In the genomic region with DNA sequence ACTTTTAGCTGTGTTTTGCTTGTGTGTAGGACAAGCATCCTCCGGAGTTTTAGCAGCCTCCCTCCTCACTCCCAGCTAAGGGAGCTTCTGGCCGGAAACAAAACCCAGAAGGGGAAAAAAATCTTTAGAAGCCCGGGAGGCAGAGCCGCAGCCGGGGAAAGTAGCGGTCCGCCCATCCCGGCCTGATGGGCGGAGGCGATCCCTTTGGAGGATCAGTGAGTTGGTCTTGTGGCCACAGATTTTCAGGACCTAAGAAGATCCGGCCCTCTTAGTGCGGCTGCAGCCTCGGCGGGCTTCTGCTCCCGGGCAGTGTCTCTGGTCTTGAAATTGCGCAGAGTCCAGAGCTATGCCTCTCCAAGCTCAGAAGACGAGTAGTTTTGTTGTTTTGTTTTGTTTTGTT, we compare ENCODE assay signal across 10 mouse cellular contexts. TPM values are rescaled to one million over a fixed set of nuclear protein-coding genes. Genes with fewer than 3 reads are reported as not detected.
DNase-seq lines count a peak whose midpoint lies in the region; ATAC-seq and TF ChIP-seq lines count a peak whose summit lies in the region.
"Had no signal": no experiment of that assay in that cellular context is flagged by ENCODE, and none has a peak within 500 bp of the region (broad histone marks: within the 10 kb centered on the region; RNA-seq: fewer than 3 reads in every experiment).

No protein-coding gene starts in this region.

- no peak overlapping the region for H3K9ac ChIP-seq in intestine, embryonic 14.5 days (ENCODE audit: low read length)
- H3K9ac ChIP-seq in intestine, postnatal 0 days (ENCODE audit: low read depth, low read length), result no peak overlapping the region
- peak overlapping the region; percentile 44; the same call in 1 of the 2 replicates for H3K9ac ChIP-seq in forebrain, embryonic 12.5 days
- peak overlapping the region; percentile 78 for H3K9ac ChIP-seq in midbrain, embryonic 11.5 days (ENCODE audit: low read length)

- H3K27me3 ChIP-seq in intestine, embryonic 14.5 days (replicated peaks; ENCODE audit: control insufficient read depth, insufficient read depth, low read length), result peaks cover 100% of the 10 kb centered on the region
- H3K27me3 ChIP-seq in intestine, postnatal 0 days (replicated peaks; ENCODE audit: control insufficient read depth, insufficient read depth, low read length), result peaks cover 98% of the 10 kb centered on the region
- peaks cover 93% of the 10 kb centered on the region for H3K27me3 ChIP-seq in forebrain, embryonic 12.5 days
- H3K27me3 ChIP-seq in midbrain, embryonic 11.5 days (ENCODE audit: control insufficient read depth, insufficient read depth, low read length), result peaks cover 17% of the 10 kb centered on the region

- no peak overlapping the region for H3K4me3 ChIP-seq in intestine, embryonic 14.5 days (ENCODE audit: low read depth, low read length)
- H3K4me3 ChIP-seq in intestine, postnatal 0 days (ENCODE audit: low read depth, low read length), result no peak overlapping the region
- H3K4me3 ChIP-seq in forebrain, embryonic 12.5 days (replicated peaks), result peak overlapping the region; percentile 36
- peak overlapping the region; percentile 56 for H3K4me3 ChIP-seq in midbrain, embryonic 11.5 days (ENCODE audit: low read depth, low read length)

- TF ChIP-seq CTCF in intestine, postnatal 0 days (IDR thresholded peaks at IDR 0.05; ENCODE audit: low read depth), result no peak

- no peak overlapping the region for H3K27ac ChIP-seq in intestine, embryonic 14.5 days (ENCODE audit: low read depth)
- H3K27ac ChIP-seq in intestine, postnatal 0 days (ENCODE audit: low read depth, low read length), result no peak overlapping the region
- H3K27ac ChIP-seq in forebrain, embryonic 12.5 days, result no peak overlapping the region
- H3K27ac ChIP-seq in midbrain, embryonic 11.5 days (ENCODE audit: low read depth, low read length), result no peak overlapping the region

- peak; percentile 68 for DNase-seq in intestine, embryonic 14.5 days (ENCODE audit: low spot score)
- DNase-seq in ZHBTc4 (ENCODE audit: low read depth, low spot score), result peak; percentile 85
- peak; percentile 97 for DNase-seq in midbrain, embryonic 11.5 days (ENCODE audit: low spot score, missing footprints)
- DNase-seq in spleen, postnatal 36 days (ENCODE audit: low spot score in 2 of 2), result no peak
- DNase-seq in left cerebral cortex, adult 18-20 months (ENCODE audit: low spot score in 2 of 2), result no peak

- no peaks in the 10 kb centered on the region for H3K4me1 ChIP-seq in intestine, embryonic 14.5 days (replicated peaks; ENCODE audit: control insufficient read depth, insufficient read depth, low read length)
- H3K4me1 ChIP-seq in intestine, postnatal 0 days (replicated peaks; ENCODE audit: control insufficient read depth, insufficient read depth, low read length), result no peaks in the 10 kb centered on the region
- peaks cover 72% of the 10 kb centered on the region for H3K4me1 ChIP-seq in forebrain, embryonic 12.5 days
- peaks cover 62% of the 10 kb centered on the region for H3K4me1 ChIP-seq in midbrain, embryonic 11.5 days (ENCODE audit: control insufficient read depth, insufficient read depth, low read length)

- no peak for ATAC-seq in intestine, embryonic 14.5 days (replicated peaks; ENCODE audit: low FRiP score, low TSS enrichment, low read depth)
- no peak for ATAC-seq in intestine, postnatal 0 days
- no peak for ATAC-seq in forebrain, embryonic 12.5 days (ENCODE audit: low FRiP score)
- ATAC-seq in midbrain, embryonic 11.5 days (ENCODE audit: low FRiP score), result no peak
- ATAC-seq in erythroblast, adult 5-6 weeks (replicated peaks; ENCODE audit: low FRiP score, poor library complexity, severe bottlenecking), result no peak

- no peaks in the 10 kb centered on the region for H3K36me3 ChIP-seq in intestine, embryonic 14.5 days (ENCODE audit: control insufficient read depth, insufficient read depth, low read length)
- no peaks in the 10 kb centered on the region for H3K36me3 ChIP-seq in intestine, postnatal 0 days (ENCODE audit: control insufficient read depth, insufficient read depth)
- H3K36me3 ChIP-seq in forebrain, embryonic 12.5 days (replicated peaks), result no peaks in the 10 kb centered on the region
- H3K36me3 ChIP-seq in midbrain, embryonic 11.5 days (ENCODE audit: control insufficient read depth, insufficient read depth, low read length), result no peaks in the 10 kb centered on the region

- no peaks in the 10 kb centered on the region for H3K9me3 ChIP-seq in intestine, embryonic 14.5 days (ENCODE audit: control insufficient read depth, low read length)
- no peaks in the 10 kb centered on the region for H3K9me3 ChIP-seq in intestine, postnatal 0 days (ENCODE audit: control insufficient read depth)
- no peaks in the 10 kb centered on the region for H3K9me3 ChIP-seq in forebrain, embryonic 12.5 days
- H3K9me3 ChIP-seq in midbrain, embryonic 11.5 days (ENCODE audit: control insufficient read depth, low read length), result no peaks in the 10 kb centered on the region

- no peak overlapping the region for H3K4me2 ChIP-seq in intestine, embryonic 14.5 days (ENCODE audit: low read length)
- H3K4me2 ChIP-seq in intestine, postnatal 0 days (replicated peaks; ENCODE audit: low read depth), result no peak overlapping the region
- H3K4me2 ChIP-seq in forebrain, embryonic 12.5 days, result peak overlapping the region; percentile 51
- peak overlapping the region; percentile 88 for H3K4me2 ChIP-seq in midbrain, embryonic 11.5 days

- WGBS in intestine, embryonic 14.5 days, result under 1% methylated on average over 17 of the region's 17 CpGs
- under 1% methylated on average over 17 of the region's 17 CpGs for WGBS in intestine, postnatal 0 days
- under 1% methylated on average over 17 of the region's 17 CpGs for WGBS in forebrain, embryonic 12.5 days
- under 1% methylated on average over 17 of the region's 17 CpGs for WGBS in midbrain, embryonic 11.5 days

RNA-seq across cellular contexts. Expression of a gene that starts 2.2 kb away (rescaled TPM):
- not detected in 2 replicates for polyA plus RNA-seq in intestine, embryonic 14.5 days (2014; fragmentation: Nextera tagmentation; extraction: Ambion mirVana)
- not detected in 2 replicates for polyA plus RNA-seq in intestine, postnatal 0 days (2015; fragmentation: Nextera tagmentation; extraction: Ambion mirVana)
- polyA plus RNA-seq in forebrain, embryonic 12.5 days (2016; fragmentation: Nextera tagmentation; extraction: Ambion mirVana), result 2.8 and 3.6 TPM in 2 replicates
- 6.1 and 6.5 TPM in 2 replicates for polyA plus RNA-seq in midbrain, embryonic 11.5 days (2014; fragmentation: Nextera tagmentation; extraction: Ambion mirVana)
- not detected in 2 replicates for total RNA-seq in erythroblast, adult 5-6 weeks (2015; ENCODE audit: low replicate concordance)
- not detected in 2 replicates for total RNA-seq in erythroblast, adult 5-6 weeks (2017; ENCODE audit: low replicate concordance)
- under 1 TPM in 1 of 2 experiments, not detected in 1; 0.12 TPM for total RNA-seq in left cerebral cortex, adult 18-20 months (2021)
- total RNA-seq: gastrocnemius, adult 8-10 months; MEL had no signal

Comparison
In these comparisons a context has a peak if more than half of its experiments do, and no peak if none do; other contexts are left out.
1. DNase-seq: peak in intestine, embryonic 14.5 days (single experiment), ZHBTc4 (single experiment) and midbrain, embryonic 11.5 days (single experiment); none in spleen, postnatal 36 days (0 of 2) and left cerebral cortex, adult 18-20 months (0 of 2).
2. H3K4me2 ChIP-seq: peak in forebrain, embryonic 12.5 days (single experiment) and midbrain, embryonic 11.5 days (single experiment); none in intestine, embryonic 14.5 days (single experiment) and intestine, postnatal 0 days (single experiment).
3. H3K4me3 ChIP-seq: peak in forebrain, embryonic 12.5 days (single experiment) and midbrain, embryonic 11.5 days (single experiment); none in intestine, embryonic 14.5 days (single experiment) and intestine, postnatal 0 days (single experiment).
4. H3K9ac ChIP-seq: peak in forebrain, embryonic 12.5 days (single experiment) and midbrain, embryonic 11.5 days (single experiment); none in intestine, embryonic 14.5 days (single experiment) and intestine, postnatal 0 days (single experiment).